Mouse (Mus musculus): ENCODE results near the gene Map4k5. TPM values are rescaled to one million over a fixed set of nuclear protein-coding genes. Genes with fewer than 3 reads are reported as not detected.
A peak's percentile ranks its signal among the peaks of the same experiment; 100 is the strongest.

Map4k5 gene
- polyA plus RNA-seq, 1 experiment from 2014 or later = 42.6 TPM

GRCm38 (mm10) chr12:69803196-69803595, 89.8 kb downstream of the Map4k5 start:
- Histone ChIP-seq H3K4me3 (ENCODE audit: control insufficient read depth in 1 of 2, insufficient read depth in 1 of 2, low read depth in 1 of 2, low read length in 2 of 2) (no peak overlapping the region), H3K4me1 (ENCODE audit: control insufficient read depth in 2 of 2, insufficient read depth in 2 of 2, low read length in 2 of 2) (peaks cover 6 to 11% of the 10 kb centered on the region in 2 experiments), H3K9me3 (ENCODE audit: control insufficient read depth, low read length) (no peaks in the 10 kb centered on the region), H3K9ac (ENCODE audit: low read length) (no peak overlapping the region), H3K4me2 (ENCODE audit: low read length) (no peak overlapping the region), H3K27me3 (ENCODE audit: control insufficient read depth, insufficient read depth, low read length) (no peaks in the 10 kb centered on the region), H3K27ac (replicated peaks in 1 of 2; ENCODE audit: control insufficient read depth in 1 of 2, insufficient read depth in 1 of 2, low read depth in 2 of 2, low read length in 2 of 2) (no peak overlapping the region), H3K36me3 (ENCODE audit: control insufficient read depth, insufficient read depth, low read length) (peaks cover 64% of the 10 kb centered on the region)
- no peak for ATAC-seq (ENCODE audit: insufficient number of reproducible peaks, insufficient read depth, low FRiP score, low read depth)
- WGBS = 82% methylated on average over 5 of the region's 6 CpGs

GRCm38 (mm10) chr12:69800586-69800985, 92.4 kb downstream of the Map4k5 start:
- H3K36me3 ChIP-seq (ENCODE audit: control insufficient read depth, insufficient read depth, low read length) = peaks cover 38% of the 10 kb centered on the region
- no peak overlapping the region for H3K27ac ChIP-seq (replicated peaks in 1 of 2; ENCODE audit: control insufficient read depth in 1 of 2, insufficient read depth in 1 of 2, low read depth in 2 of 2, low read length in 2 of 2)
- no peak overlapping the region for H3K9ac ChIP-seq (ENCODE audit: low read length)
- H3K9me3 ChIP-seq (ENCODE audit: control insufficient read depth, low read length) = no peaks in the 10 kb centered on the region
- H3K4me1 ChIP-seq (ENCODE audit: control insufficient read depth in 2 of 2, insufficient read depth in 2 of 2, low read length in 2 of 2) = no peaks in the 10 kb centered on the region
- H3K4me3 ChIP-seq (ENCODE audit: control insufficient read depth in 1 of 2, insufficient read depth in 1 of 2, low read depth in 1 of 2, low read length in 2 of 2) = no peak overlapping the region
- no peak overlapping the region for H3K4me2 ChIP-seq (ENCODE audit: low read length)
- H3K27me3 ChIP-seq (ENCODE audit: control insufficient read depth, insufficient read depth, low read length) = no peaks in the 10 kb centered on the region
- 79% methylated on average over 4 of the region's 4 CpGs for WGBS
- no peak for ATAC-seq (ENCODE audit: insufficient number of reproducible peaks, insufficient read depth, low FRiP score, low read depth)

- Histone ChIP-seq H3K27ac (replicated peaks in 1 of 2; ENCODE audit: control insufficient read depth in 1 of 2, insufficient read depth in 1 of 2, low read depth in 2 of 2, low read length in 2 of 2) (no peak overlapping the region), H3K36me3 (ENCODE audit: control insufficient read depth, insufficient read depth, low read length) (peaks cover 1% of the 10 kb centered on the region; the same call in 1 of the 2 replicates), H3K4me3 (ENCODE audit: control insufficient read depth in 1 of 2, insufficient read depth in 1 of 2, low read depth in 1 of 2, low read length in 2 of 2) (no peak overlapping the region), H3K4me2 (ENCODE audit: low read length) (no peak overlapping the region), H3K9ac (ENCODE audit: low read length) (no peak overlapping the region), H3K9me3 (ENCODE audit: control insufficient read depth, low read length) (no peaks in the 10 kb centered on the region), H3K4me1 (ENCODE audit: control insufficient read depth in 2 of 2, insufficient read depth in 2 of 2, low read length in 2 of 2) (0 out of 4 replicates have a peak, but pooled peaks cover 0 to under 1% of the 10 kb centered on the region in 2 experiments), H3K27me3 (ENCODE audit: control insufficient read depth, insufficient read depth, low read length) (no peaks in the 10 kb centered on the region)
- no peak for ATAC-seq (ENCODE audit: insufficient number of reproducible peaks, insufficient read depth, low FRiP score, low read depth)
- WGBS = 94% methylated on average over 3 of the region's 3 CpGs
These were observed 96.7 kb downstream of the Map4k5 start for GRCm38 (mm10) chr12:69796311-69796710.

GRCm38 (mm10) chr12:69790530-69791505, 102.2 kb downstream of the Map4k5 start, which contains the start of gene Cdkl1:
Gene Cdkl1, minus strand, starts transcription at chr12:69791267.
- ATAC-seq (ENCODE audit: insufficient number of reproducible peaks, insufficient read depth, low FRiP score, low read depth) = peak; percentile 68
- Histone ChIP-seq H3K27me3 (ENCODE audit: control insufficient read depth, insufficient read depth, low read length) (no peaks in the 10 kb centered on the region), H3K27ac (replicated peaks in 1 of 2; ENCODE audit: control insufficient read depth in 1 of 2, insufficient read depth in 1 of 2, low read depth in 2 of 2, low read length in 2 of 2) (no peak within 1 kb of the TSS), H3K4me3 (ENCODE audit: control insufficient read depth in 1 of 2, insufficient read depth in 1 of 2, low read depth in 1 of 2, low read length in 2 of 2) (peak within 1 kb of the TSS; percentile 57 to 68), H3K4me2 (ENCODE audit: low read length) (peak within 1 kb of the TSS; percentile 82), H3K9ac (ENCODE audit: low read length) (peak within 1 kb of the TSS; percentile 66), H3K4me1 (ENCODE audit: control insufficient read depth in 2 of 2, insufficient read depth in 2 of 2, low read length in 2 of 2) (peaks cover 0 to 6% of the 10 kb centered on the region in 2 experiments; a peak in 2 of 4 replicates), H3K9me3 (ENCODE audit: control insufficient read depth, low read length) (no peaks in the 10 kb centered on the region), H3K36me3 (ENCODE audit: control insufficient read depth, insufficient read depth, low read length) (no peaks in the 10 kb centered on the region)
- WGBS = 2% methylated on average over 45 of the region's 45 CpGs

GRCm38 (mm10) chr12:69789766-69790529, 103.1 kb downstream of the Map4k5 start:
- Histone ChIP-seq H3K4me1 (ENCODE audit: control insufficient read depth in 2 of 2, insufficient read depth in 2 of 2, low read length in 2 of 2) (peaks cover 0 to 6% of the 10 kb centered on the region in 2 experiments; a peak in 2 of 4 replicates), H3K9ac (ENCODE audit: low read length) (peak overlapping the region; percentile 66), H3K9me3 (ENCODE audit: control insufficient read depth, low read length) (no peaks in the 10 kb centered on the region), H3K36me3 (ENCODE audit: control insufficient read depth, insufficient read depth, low read length) (no peaks in the 10 kb centered on the region), H3K4me3 (ENCODE audit: control insufficient read depth in 1 of 2, insufficient read depth in 1 of 2, low read depth in 1 of 2, low read length in 2 of 2) (peak overlapping the region; percentile 57 to 68), H3K4me2 (ENCODE audit: low read length) (peak overlapping the region; percentile 82), H3K27me3 (ENCODE audit: control insufficient read depth, insufficient read depth, low read length) (no peaks in the 10 kb centered on the region), H3K27ac (replicated peaks in 1 of 2; ENCODE audit: control insufficient read depth in 1 of 2, insufficient read depth in 1 of 2, low read depth in 2 of 2, low read length in 2 of 2) (no peak overlapping the region)
- 40% methylated on average over 27 of the region's 27 CpGs for whole genome bisulfite sequencing
- no peak for ATAC-seq (ENCODE audit: insufficient number of reproducible peaks, insufficient read depth, low FRiP score, low read depth)

- ATAC-seq (ENCODE audit: insufficient number of reproducible peaks, insufficient read depth, low FRiP score, low read depth) = no peak
- Histone ChIP-seq H3K27me3 (ENCODE audit: control insufficient read depth, insufficient read depth, low read length) (no peaks in the 10 kb centered on the region), H3K9ac (ENCODE audit: low read length) (no peak overlapping the region), H3K9me3 (ENCODE audit: control insufficient read depth, low read length) (no peaks in the 10 kb centered on the region), H3K4me2 (ENCODE audit: low read length) (no peak overlapping the region), H3K36me3 (ENCODE audit: control insufficient read depth, insufficient read depth, low read length) (no peaks in the 10 kb centered on the region), H3K4me3 (ENCODE audit: control insufficient read depth in 1 of 2, insufficient read depth in 1 of 2, low read depth in 1 of 2, low read length in 2 of 2) (no peak overlapping the region), H3K27ac (replicated peaks in 1 of 2; ENCODE audit: control insufficient read depth in 1 of 2, insufficient read depth in 1 of 2, low read depth in 2 of 2, low read length in 2 of 2) (no peak overlapping the region), H3K4me1 (ENCODE audit: control insufficient read depth in 2 of 2, insufficient read depth in 2 of 2, low read length in 2 of 2) (peaks cover 0 to 6% of the 10 kb centered on the region in 2 experiments; a peak in 2 of 4 replicates)
- WGBS = 83% methylated on average over 5 of the region's 5 CpGs
These were observed 104.6 kb downstream of the Map4k5 start for GRCm38 (mm10) chr12:69788380-69788779.

GRCm38 (mm10) chr12:69785471-69785870, 107.5 kb downstream of the Map4k5 start:
- H3K9ac ChIP-seq (ENCODE audit: low read length) = no peak overlapping the region
- no peaks in the 10 kb centered on the region for H3K36me3 ChIP-seq (ENCODE audit: control insufficient read depth, insufficient read depth, low read length)
- H3K4me3 ChIP-seq (ENCODE audit: control insufficient read depth in 1 of 2, insufficient read depth in 1 of 2, low read depth in 1 of 2, low read length in 2 of 2) = no peak overlapping the region
- no peak overlapping the region for H3K4me2 ChIP-seq (ENCODE audit: low read length)
- H3K27ac ChIP-seq (replicated peaks in 1 of 2; ENCODE audit: control insufficient read depth in 1 of 2, insufficient read depth in 1 of 2, low read depth in 2 of 2, low read length in 2 of 2) = no peak overlapping the region
- peaks cover 7% of the 10 kb centered on the region in 2 experiments; a peak in 3 of 4 replicates for H3K4me1 ChIP-seq (ENCODE audit: control insufficient read depth in 2 of 2, insufficient read depth in 2 of 2, low read length in 2 of 2)
- no peaks in the 10 kb centered on the region for H3K9me3 ChIP-seq (ENCODE audit: control insufficient read depth, low read length)
- no peak for ATAC-seq (ENCODE audit: insufficient number of reproducible peaks, insufficient read depth, low FRiP score, low read depth)
- WGBS = 84% methylated on average over 9 of the region's 9 CpGs
- no peaks in the 10 kb centered on the region for H3K27me3 ChIP-seq (ENCODE audit: control insufficient read depth, insufficient read depth, low read length)

Data from heart, embryonic 14.5 days (tissue).